Mouse (Mus musculus) spleen, postnatal 4 days (tissue): Measurements from ENCODE around the gene Shisa5.

Source experiments
- DNase-seq, 2 experiments: peaks; one replicate each; pipeline ENCODE4 v3.0.0; 2022; ENCODE audit warnings: low spot score in 2 of 2

Shisa5 gene

GRCm38 (mm10) chr9:109092799-109093198, 54.4 kb downstream of the Shisa5 start:
- DNase-seq = no peak

DNA sequence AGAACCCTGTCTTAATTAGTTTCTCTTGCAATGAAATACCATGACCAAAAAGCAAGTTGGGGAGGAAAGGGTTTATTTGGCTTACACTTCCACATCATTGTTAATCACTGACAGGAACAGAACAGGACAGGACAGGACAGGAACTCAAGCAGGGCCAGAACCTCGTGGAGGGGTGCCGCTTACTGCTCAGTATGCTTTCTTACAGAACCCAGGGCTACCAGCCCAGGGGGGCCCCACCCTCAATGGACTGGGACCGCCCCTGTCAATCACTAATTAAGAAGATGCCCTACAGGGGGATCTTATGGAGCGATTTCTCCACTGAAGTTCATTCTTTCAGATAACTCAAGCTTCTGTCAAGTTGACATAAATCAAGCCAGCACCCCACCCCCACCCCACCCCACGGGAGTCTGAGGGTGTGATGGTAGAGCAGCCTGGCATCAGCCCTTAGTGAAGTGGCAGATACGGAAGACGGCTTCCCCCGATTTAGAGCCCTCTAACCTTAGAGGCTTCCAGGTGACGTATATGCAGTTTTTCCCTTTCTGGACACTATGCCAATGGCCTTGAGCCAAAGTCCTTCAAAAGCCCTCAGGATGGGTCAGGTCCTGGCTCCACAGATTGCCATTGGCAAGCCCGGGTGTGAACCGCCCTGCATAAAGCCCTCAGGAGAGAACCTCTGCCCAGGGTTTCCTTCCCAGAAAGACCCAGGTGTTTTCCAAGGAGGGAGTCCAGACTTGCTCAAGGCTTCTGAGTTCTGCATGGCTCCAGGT, 55.6 kb downstream of the Shisa5 start:
- DNase-seq = no peak

- DNase-seq = no peak
These were observed 56.3 kb downstream of the Shisa5 start for GRCm38 (mm10) chr9:109094553-109095136.

- DNase-seq = no peak
These were observed 57.0 kb downstream of the Shisa5 start, which contains the start of gene Plxnb1 for GRCm38 (mm10) chr9:109095137-109095982. Gene Plxnb1, plus strand, starts transcription at chr9:109095389.

DNA sequence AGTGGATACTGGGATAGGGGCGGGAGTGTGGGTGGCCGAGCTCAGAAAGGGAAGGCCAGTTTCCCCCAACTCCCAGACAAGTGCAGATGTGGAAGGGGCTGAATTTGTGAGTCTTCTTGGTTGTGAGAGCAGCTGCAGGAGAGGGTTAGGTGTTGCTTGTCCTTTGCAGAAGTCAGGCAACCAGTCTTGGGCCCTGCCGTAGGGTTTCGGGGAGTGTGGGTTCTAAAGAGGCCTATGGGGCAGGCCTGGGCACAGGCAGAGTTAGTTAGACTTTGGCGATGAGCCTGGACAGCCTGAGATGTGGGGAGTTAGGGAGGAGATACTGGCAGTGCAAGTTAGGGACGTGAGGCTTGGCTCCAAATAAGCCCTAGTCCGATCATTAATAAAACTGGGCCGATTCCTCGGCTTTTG, 57.9 kb downstream of the Shisa5 start:
- DNase-seq = no peak

DNA sequence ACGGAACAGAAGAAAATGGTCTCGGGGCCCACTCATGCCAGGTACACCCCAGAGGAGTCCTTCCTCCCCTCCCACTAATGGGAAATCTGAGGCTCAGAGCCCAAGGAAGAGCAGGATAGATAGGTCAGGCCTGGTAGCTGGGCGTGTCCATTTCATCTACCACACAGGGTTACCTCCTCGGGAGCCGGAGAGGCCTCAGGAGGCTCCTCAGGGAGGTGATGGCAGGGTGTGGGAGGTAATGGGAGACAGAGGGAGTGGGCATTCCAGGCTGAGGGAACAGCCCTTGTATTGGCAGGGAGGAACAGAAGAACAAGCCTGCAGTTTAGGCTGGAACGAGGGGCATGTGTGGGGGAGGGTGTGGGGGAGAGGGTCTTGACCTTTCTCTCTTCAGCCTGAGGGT, 58.5 kb downstream of the Shisa5 start:
- DNase-seq = no peak

DNA sequence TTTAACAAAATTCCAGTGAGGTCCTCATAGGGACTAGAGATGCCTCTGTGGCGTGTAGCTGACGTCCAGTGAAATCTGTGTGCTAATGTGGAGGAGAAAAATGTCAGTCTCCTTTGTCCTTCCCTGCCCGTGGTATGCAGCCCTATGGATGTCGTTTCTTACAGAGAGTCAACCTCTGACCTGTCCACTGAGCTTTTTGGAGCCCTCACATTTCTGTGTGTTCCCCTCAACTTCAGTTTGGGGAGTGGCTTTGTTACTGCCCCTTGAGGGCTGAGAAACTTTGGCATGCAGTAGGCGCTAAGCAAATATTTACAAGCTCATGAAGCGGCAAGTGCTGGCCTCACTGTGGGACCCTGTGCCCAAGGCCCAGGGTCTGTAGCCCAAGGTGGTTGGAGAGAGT, 58.9 kb downstream of the Shisa5 start:
- DNase-seq = no peak

- DNase-seq = no peak
These were observed 59.5 kb downstream of the Shisa5 start for GRCm38 (mm10) chr9:109097831-109098230.

DNA sequence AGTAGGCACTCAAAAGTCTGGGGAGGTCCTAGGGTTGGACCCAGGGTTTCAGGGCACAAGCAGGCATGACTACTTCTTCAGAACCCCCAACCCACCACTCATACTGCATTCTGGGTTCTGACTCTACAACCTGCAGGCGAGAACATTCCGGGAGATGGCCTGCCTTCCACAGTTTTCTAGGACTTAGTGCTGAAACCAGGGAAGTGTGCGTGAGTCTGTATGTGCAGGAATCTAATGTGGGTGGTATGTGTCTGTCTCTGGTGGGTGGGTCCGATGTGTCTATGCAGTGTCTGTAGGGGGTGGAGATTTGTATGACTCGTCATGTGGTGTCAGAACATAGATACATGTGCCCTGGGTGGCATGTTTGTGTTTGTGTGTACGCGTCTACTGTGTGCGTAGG, 60.0 kb downstream of the Shisa5 start:
- no peak for DNase-seq

DNA sequence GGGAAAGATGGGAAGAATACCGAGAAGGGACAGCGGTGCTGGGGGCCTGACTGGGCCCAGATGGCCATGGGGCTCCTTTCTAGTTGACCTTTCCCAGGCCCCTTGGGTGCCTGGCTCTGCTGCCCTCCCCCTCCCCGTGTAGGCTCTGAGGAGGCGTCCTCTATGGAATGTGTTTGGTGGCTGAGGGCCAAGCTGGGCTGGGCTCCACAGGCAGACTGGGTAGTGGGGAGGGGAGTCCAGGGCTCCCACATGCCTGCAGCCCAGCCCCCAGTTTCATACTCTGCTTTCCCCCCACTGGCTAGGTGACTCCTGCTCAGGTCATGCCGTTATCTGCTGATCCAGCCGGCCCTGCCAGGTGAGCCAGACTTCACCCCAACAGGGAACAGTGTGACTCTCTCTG, 60.6 kb downstream of the Shisa5 start:
- DNase-seq = no peak

DNA sequence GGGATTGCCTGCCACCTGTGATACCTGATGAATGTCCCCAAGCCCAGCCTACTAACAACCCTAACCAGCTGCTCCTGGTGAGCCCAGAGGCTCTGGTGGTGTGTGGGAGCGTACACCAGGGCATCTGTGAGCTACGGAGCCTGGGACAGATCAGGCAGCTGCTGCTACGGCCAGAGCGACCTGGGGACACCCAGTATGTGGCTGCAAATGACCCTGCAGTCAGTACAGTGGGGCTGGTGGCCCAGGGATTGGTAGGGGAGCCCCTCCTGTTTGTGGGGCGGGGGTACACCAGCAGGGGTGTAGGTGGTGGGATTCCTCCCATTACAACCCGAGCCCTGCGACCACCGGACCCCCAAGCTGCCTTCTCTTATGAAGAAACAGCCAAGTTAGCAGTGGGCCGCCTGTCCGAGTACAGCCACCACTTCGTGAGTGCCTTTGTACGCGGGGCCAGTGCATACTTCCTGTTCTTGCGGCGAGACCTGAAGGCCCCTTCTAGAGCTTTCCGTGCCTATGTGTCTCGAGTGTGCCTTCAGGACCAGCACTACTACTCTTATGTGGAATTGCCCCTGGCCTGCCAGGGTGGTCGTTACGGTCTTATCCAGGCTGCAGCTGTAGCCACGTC, 62.1 kb downstream of the Shisa5 start:
- DNase-seq = no peak

DNA sequence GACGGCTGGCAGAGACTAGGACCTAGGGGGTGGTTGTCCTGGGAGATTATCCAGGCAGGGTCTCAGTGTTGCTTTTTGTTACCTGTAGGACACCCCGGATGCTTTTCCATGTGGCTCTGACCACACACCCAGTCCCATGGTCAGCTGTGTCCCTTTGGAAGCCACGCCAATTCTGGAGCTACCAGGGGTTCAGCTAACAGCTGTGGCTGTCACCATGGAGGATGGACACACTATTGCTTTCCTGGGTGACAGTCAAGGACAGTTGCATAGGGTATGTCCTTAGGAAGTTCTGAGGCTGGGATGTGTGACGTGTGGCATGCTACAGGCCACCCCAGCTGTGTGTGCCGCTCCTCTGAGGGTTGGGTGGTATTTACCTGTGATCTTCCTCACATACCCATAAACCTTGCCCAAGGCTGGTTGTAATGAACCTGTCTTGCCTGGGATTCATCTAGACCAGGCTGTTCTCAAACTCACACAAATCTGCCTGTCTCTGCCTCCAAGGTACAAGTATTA, 63.6 kb downstream of the Shisa5 start:
- no peak for DNase-seq

- DNase-seq = no peak
These were observed 64.2 kb downstream of the Shisa5 start for GRCm38 (mm10) chr9:109102541-109102940.

GRCm38 (mm10) chr9:109103250-109103649, 64.9 kb downstream of the Shisa5 start:
- no peak for DNase-seq

DNA sequence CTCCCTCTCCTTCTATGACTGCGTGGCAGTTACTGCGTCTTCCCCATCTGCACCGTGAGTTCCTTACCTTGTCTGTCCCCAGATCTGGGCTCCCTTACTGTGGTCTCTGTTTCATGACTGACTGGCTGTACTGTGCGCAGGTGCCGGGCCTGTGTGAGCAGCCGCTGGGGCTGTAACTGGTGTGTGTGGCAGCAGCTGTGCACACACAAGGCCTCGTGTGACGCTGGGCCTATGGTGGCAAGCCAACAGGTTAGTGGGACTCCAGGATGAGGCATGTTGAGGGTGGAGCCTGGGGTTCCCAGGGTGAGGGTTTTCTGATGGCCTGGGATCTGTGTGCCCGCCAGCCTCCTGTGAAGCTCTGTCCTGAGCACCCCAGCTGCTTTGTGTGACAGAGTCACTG, 65.7 kb downstream of the Shisa5 start:
- no peak for DNase-seq

DNA sequence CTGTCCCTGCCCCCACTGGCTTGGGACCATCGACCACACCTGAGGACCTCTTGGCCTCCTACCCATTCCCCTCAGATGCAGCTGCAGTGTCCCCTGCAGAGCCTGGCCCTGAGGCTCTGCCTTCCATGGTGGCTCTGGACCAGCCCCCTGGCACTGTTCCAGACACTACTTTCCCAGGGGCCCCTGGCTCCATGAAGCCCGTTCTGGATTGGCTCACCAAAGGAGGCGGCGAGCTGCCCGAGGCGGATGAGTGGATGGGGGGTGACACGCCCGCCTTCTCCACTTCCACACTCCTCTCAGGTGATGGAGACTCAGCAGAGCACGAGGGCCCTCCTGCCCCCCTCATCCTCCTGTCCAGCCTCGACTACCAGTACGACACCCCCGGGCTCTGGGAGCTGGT, 66.6 kb downstream of the Shisa5 start:
- no peak for DNase-seq

- no peak for DNase-seq
These were observed 67.3 kb downstream of the Shisa5 start for GRCm38 (mm10) chr9:109105648-109106047.

DNA sequence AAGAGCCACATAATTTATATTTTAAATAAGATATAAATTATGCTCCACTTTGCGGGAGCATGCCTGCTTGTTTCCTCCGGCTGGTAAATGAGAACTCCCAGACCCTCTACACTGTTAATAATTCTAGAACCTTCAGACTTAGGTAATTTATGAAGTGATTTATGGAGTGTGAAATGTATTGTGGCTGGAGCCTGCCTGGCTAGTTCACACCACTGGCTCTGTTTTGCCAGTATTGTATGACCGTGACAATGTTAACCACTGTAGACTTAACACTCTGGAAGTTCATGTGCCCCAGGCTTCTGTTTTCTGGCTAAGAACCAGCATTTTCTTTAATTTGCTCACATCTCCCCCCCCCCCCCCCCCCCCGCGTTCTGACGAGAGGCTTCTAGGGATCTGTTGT, 69.0 kb downstream of the Shisa5 start:
- DNase-seq = no peak
